Mouse (Mus musculus) forebrain, embryonic 11.5 days (tissue): ENCODE data around the gene Strbp. TPM values are rescaled to one million over a fixed set of nuclear protein-coding genes. Genes with fewer than 3 reads are reported as not detected.

ENCODE experiments used
- ATAC-seq: fragments of 200-750 bp; cut with Nextera tagmentation; replicated peaks from 2 replicates; pipeline ENCODE4 v1.8.0; 2017; ENCODE audit warnings: moderate TSS enrichment; ENCODE audit not compliant: low FRiP score
- DNase-seq: peaks from one replicate; pipeline ENCODE4 v3.0.0-alpha.2; 2017; ENCODE audit warnings: low spot score
- H3K27ac ChIP-seq: fragments of 300-500 bp; sonication (generic); 2 replicates; pipeline ENCODE4 v1.5.1; 2014; ENCODE audit warnings: low read depth, low read length
- H3K27me3 ChIP-seq: fragments of 300-500 bp; sonication (generic); 2 replicates; pipeline ENCODE4 v1.6.1; 2014; ENCODE audit warnings: mild to moderate bottlenecking, low read length, mixed read lengths; ENCODE audit not compliant: control insufficient read depth, insufficient read depth
- H3K36me3 ChIP-seq: fragments of 300-500 bp; sonication (generic); 2 replicates; pipeline ENCODE4 v1.6.1; 2014; ENCODE audit warnings: mild to moderate bottlenecking, low read length, moderate library complexity, mixed read lengths; ENCODE audit not compliant: control insufficient read depth, insufficient read depth
- H3K4me1 ChIP-seq: fragments of 300-500 bp; sonication (generic); replicated peaks from 2 replicates; pipeline ENCODE4 v1.6.1; 2014; ENCODE audit warnings: low read length, mixed read lengths; ENCODE audit not compliant: control insufficient read depth, insufficient read depth
- H3K4me2 ChIP-seq: fragments of 300-500 bp; sonication (generic); 2 replicates; pipeline ENCODE4 v1.6.1; 2014; ENCODE audit warnings: low read depth, mild to moderate bottlenecking, low read length, moderate library complexity, mixed read lengths; ENCODE audit not compliant: severe bottlenecking
- H3K4me3 ChIP-seq: fragments of 300-500 bp; sonication (generic); 2 replicates; pipeline ENCODE4 v1.5.1; 2014; ENCODE audit warnings: low read depth, low read length
- H3K9ac ChIP-seq: fragments of 300-500 bp; sonication (generic); 2 replicates; pipeline ENCODE4 v1.6.1; 2014; ENCODE audit warnings: low read length
- H3K9me3 ChIP-seq: fragments of 300-500 bp; sonication (generic); 2 replicates; pipeline ENCODE4 v1.6.1; 2016; ENCODE audit warnings: low read length, mixed read lengths; ENCODE audit not compliant: control insufficient read depth
- WGBS: fragments of 180-500 bp; shearing (Covaris S2); extraction: QIAGEN DNeasy Blood & Tissue Kit; methylation state at CpG from one replicate; pipeline ENCODE4 v1.1.7; 2014; 5-methylcytosine and 5-hydroxymethylcytosine counted together
- polyA plus RNA-seq: library from polyadenylated mRNA; unstranded; fragments of >200 nt; fragmentation: Nextera tagmentation; extraction: Ambion mirVana; gene quantifications from 2 replicates; pipeline ENCODE4 v1.2.1, GENCODE M21; 2014

The Strbp gene
- polyA plus RNA-seq, result 102 and 103 TPM in 2 replicates

GRCm38 (mm10) chr2:37703230-37703954 is at the start of gene Strbp:
Gene Strbp, minus strand, starts transcription at chr2:37703859.
- Histone ChIP-seq H3K27ac (peak within 1 kb of the TSS; percentile 82), H3K36me3 (no peaks in the 10 kb centered on the region; the same call in 1 of the 2 replicates), H3K27me3 (no peaks in the 10 kb centered on the region), H3K9ac (peak within 1 kb of the TSS; percentile 96), H3K4me3 (peak within 1 kb of the TSS; percentile 96), H3K9me3 (no peaks in the 10 kb centered on the region), H3K4me1 (0 out of 2 replicates have a peak, but pooled peaks cover 3% of the 10 kb centered on the region), H3K4me2 (peak within 1 kb of the TSS; percentile 86)
- DNase-seq (peak; percentile 97), ATAC-seq (peak; percentile 92)
- WGBS, result under 1% methylated on average over 88 of the region's 98 CpGs

GRCm38 (mm10) chr2:37751114-37751513 is 47.5 kb upstream of the Strbp start:
- Histone ChIP-seq H3K9me3 (no peaks in the 10 kb centered on the region), H3K4me2 (no peak overlapping the region), H3K4me3 (no peak overlapping the region), H3K27me3 (no peaks in the 10 kb centered on the region), H3K27ac (no peak overlapping the region), H3K4me1 (no peaks in the 10 kb centered on the region; the same call in 1 of the 2 replicates), H3K9ac (no peak overlapping the region), H3K36me3 (no peaks in the 10 kb centered on the region)
- 97% methylated on average over 1 of the region's 1 CpGs for WGBS
- DNase-seq, result no peak
- ATAC-seq, result no peak

- Histone ChIP-seq H3K4me3 (no peak overlapping the region), H3K36me3 (no peaks in the 10 kb centered on the region), H3K9me3 (no peaks in the 10 kb centered on the region), H3K9ac (no peak overlapping the region), H3K27ac (no peak overlapping the region), H3K4me1 (no peaks in the 10 kb centered on the region; the same call in 1 of the 2 replicates), H3K4me2 (no peak overlapping the region), H3K27me3 (no peaks in the 10 kb centered on the region)
- no peak for DNase-seq
- WGBS, result 87% methylated on average over 6 of the region's 6 CpGs
- ATAC-seq, result no peak
These were observed 45.7 kb upstream of the Strbp start for GRCm38 (mm10) chr2:37749323-37749722.

GRCm38 (mm10) chr2:37748442-37749066 is 44.9 kb upstream of the Strbp start:
- Histone ChIP-seq H3K27me3 (no peaks in the 10 kb centered on the region), H3K9me3 (no peaks in the 10 kb centered on the region), H3K4me2 (no peak overlapping the region), H3K9ac (no peak overlapping the region), H3K4me1 (no peaks in the 10 kb centered on the region; the same call in 1 of the 2 replicates), H3K36me3 (no peaks in the 10 kb centered on the region), H3K27ac (no peak overlapping the region), H3K4me3 (no peak overlapping the region)
- 63% methylated on average over 10 of the region's 10 CpGs for WGBS
- no peak for ATAC-seq
- no peak for DNase-seq

- no peak overlapping the region for H3K4me3 ChIP-seq
- no peak overlapping the region for H3K4me2 ChIP-seq
- DNase-seq, result no peak
- no peak overlapping the region for H3K9ac ChIP-seq
- H3K27me3 ChIP-seq, result no peaks in the 10 kb centered on the region
- no peak for ATAC-seq
- 46% methylated on average over 2 of the region's 2 CpGs for WGBS
- H3K4me1 ChIP-seq, result no peaks in the 10 kb centered on the region; the same call in 1 of the 2 replicates
- H3K9me3 ChIP-seq, result no peaks in the 10 kb centered on the region
- no peaks in the 10 kb centered on the region for H3K36me3 ChIP-seq
- no peak overlapping the region for H3K27ac ChIP-seq
These were observed 44.2 kb upstream of the Strbp start for GRCm38 (mm10) chr2:37747909-37748308.

GRCm38 (mm10) chr2:37746293-37747049 is 42.8 kb upstream of the Strbp start:
- no peak overlapping the region for H3K9ac ChIP-seq
- H3K9me3 ChIP-seq, result no peaks in the 10 kb centered on the region
- no peak overlapping the region for H3K4me2 ChIP-seq
- ATAC-seq (no peak), DNase-seq (no peak)
- H3K4me1 ChIP-seq, result no peaks in the 10 kb centered on the region; the same call in 1 of the 2 replicates
- no peaks in the 10 kb centered on the region for H3K36me3 ChIP-seq
- 91% methylated on average over 5 of the region's 5 CpGs for whole genome bisulfite sequencing
- H3K27ac ChIP-seq, result no peak overlapping the region
- H3K4me3 ChIP-seq, result no peak overlapping the region
- H3K27me3 ChIP-seq, result no peaks in the 10 kb centered on the region

- 90% methylated on average over 10 of the region's 10 CpGs for WGBS
These were observed 41.2 kb upstream of the Strbp start for GRCm38 (mm10) chr2:37744773-37745395.

More at GRCm38 (mm10) chr2:37744773-37745395, 41.2 kb upstream of the Strbp start:
- H3K4me3 ChIP-seq, result no peak overlapping the region
- ATAC-seq (no peak), DNase-seq (no peak)
- H3K9me3 ChIP-seq, result no peaks in the 10 kb centered on the region
- H3K27ac ChIP-seq, result no peak overlapping the region
- no peaks in the 10 kb centered on the region for H3K36me3 ChIP-seq
- H3K27me3 ChIP-seq, result no peaks in the 10 kb centered on the region
- no peak overlapping the region for H3K9ac ChIP-seq
- no peaks in the 10 kb centered on the region; the same call in 1 of the 2 replicates for H3K4me1 ChIP-seq
- H3K4me2 ChIP-seq, result no peak overlapping the region
